Mouse (Mus musculus): ENCODE data around the gene Pgpep1.

The Pgpep1 gene

GRCm38 (mm10) chr8:70630532-70631381 is 29.4 kb downstream of the Pgpep1 start:
- DNase-seq, result peak; percentile 87

GRCm38 (mm10) chr8:70629574-70630531 is 30.3 kb downstream of the Pgpep1 start:
- DNase-seq, result peak; percentile 90

GRCm38 (mm10) chr8:70628986-70629490 is 31.1 kb downstream of the Pgpep1 start:
- DNase-seq, result peak; percentile 6

- DNase-seq, result no peak
These were observed 33.1 kb downstream of the Pgpep1 start for GRCm38 (mm10) chr8:70627041-70627440.

- DNase-seq, result peak; percentile 81
These were observed 35.1 kb downstream of the Pgpep1 start for GRCm38 (mm10) chr8:70625104-70625503.

GRCm38 (mm10) chr8:70622220-70622619 is 38.0 kb downstream of the Pgpep1 start:
- DNase-seq, result no peak

GRCm38 (mm10) chr8:70618888-70619334 is 41.3 kb downstream of the Pgpep1 start:
- DNase-seq, result peak; percentile 60

GRCm38 (mm10) chr8:70617985-70618384 is 42.2 kb downstream of the Pgpep1 start:
- DNase-seq, result peak; percentile 16

GRCm38 (mm10) chr8:70616645-70617044 is 43.5 kb downstream of the Pgpep1 start:
- peak; percentile 16 for DNase-seq

GRCm38 (mm10) chr8:70615894-70616293 is 44.3 kb downstream of the Pgpep1 start, which contains the start of gene Lrrc25:
TSS of gene Lrrc25 (plus strand) at chr8:70616155.
- DNase-seq, result peak; percentile 8

- peak; percentile 14 for DNase-seq
These were observed 44.9 kb downstream of the Pgpep1 start for GRCm38 (mm10) chr8:70615281-70615680.

- DNase-seq, result peak; percentile 28
These were observed 45.7 kb downstream of the Pgpep1 start for GRCm38 (mm10) chr8:70614469-70614868.

- peak; percentile 31 for DNase-seq
These were observed 46.4 kb downstream of the Pgpep1 start for GRCm38 (mm10) chr8:70613763-70614162.

- peak; percentile 92 for DNase-seq
These were observed 48.3 kb downstream of the Pgpep1 start for GRCm38 (mm10) chr8:70611849-70612248.

GRCm38 (mm10) chr8:70610796-70611771 is 49.1 kb downstream of the Pgpep1 start:
- peak; percentile 93 for DNase-seq

GRCm38 (mm10) chr8:70609849-70610795 is 50.1 kb downstream of the Pgpep1 start:
- DNase-seq, result peak; percentile 96

GRCm38 (mm10) chr8:70609368-70609848 is 50.8 kb downstream of the Pgpep1 start:
- DNase-seq, result peak; percentile 97

GRCm38 (mm10) chr8:70608749-70609367 is 51.3 kb downstream of the Pgpep1 start, which contains the start of gene Ssbp4:
TSS of gene Ssbp4 (minus strand) at chr8:70608872.
- no peak for DNase-seq

GRCm38 (mm10) chr8:70607898-70608748 is 52.1 kb downstream of the Pgpep1 start:
- peak; percentile 78 for DNase-seq
